Mouse (Mus musculus): ENCODE data around the gene Irf6. TPM values are rescaled to one million over a fixed set of nuclear protein-coding genes. Genes with fewer than 3 reads are reported as not detected.

Irf6 gene
- polyA plus RNA-seq (2012; rRNA removed; ENCODE audit: low replicate concordance): 1.5 and 88.0 TPM in 2 replicates

DNA sequence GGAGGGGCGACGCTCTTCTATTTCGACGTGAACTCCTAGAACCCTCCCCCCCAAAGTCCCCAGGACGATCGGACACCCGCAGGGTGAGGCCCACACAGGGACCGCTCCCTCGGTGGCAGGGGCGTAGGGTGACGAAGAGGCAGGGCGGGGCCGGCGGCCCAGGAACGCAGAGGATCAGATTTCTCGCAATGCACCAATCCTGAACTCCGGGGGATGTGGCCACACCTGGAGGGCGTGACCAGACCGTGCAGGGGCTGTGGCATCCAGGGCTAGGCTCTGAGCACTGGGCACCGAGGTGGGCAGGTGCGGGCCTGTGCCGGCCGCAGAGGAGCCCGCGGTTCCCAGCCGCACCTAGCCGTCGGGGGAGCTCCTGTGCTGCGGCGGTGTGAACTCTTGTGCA is at the start of gene Irf6:
Gene Irf6 (plus strand): TSS at position 240 of the 400 bp plus-strand sequence.

DNA sequence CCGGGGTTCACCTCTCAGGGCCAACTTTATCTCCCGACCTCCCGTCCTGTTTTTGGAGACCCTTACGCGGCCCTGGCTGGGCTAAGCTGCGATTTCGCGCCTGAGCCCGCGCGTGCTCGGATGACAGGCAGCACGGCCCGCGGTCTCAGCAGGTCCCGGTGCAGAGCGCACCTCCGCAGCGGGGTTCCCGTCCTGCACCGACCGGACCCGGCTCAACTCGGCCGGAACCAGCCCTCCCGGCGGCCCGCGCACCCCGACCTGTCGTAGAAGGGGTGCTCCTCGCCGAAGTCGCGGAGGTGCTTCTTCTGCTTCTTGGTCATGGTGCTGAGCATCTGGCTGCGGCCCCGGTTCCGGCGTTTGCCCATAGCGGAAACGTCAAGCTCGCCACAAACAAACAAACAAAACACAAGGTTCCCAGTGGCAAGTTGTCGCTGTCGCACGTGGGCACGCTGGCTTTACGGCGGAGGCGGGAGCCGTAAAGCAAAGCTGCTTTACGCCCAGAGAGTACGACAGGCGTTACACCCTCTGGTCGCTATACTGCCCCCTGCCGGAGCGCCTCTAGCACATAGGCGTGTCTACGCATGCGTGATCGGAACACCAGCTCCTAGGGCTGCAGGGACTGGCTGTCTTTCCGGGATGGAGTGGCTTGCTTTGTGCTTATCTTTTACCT is 23.0 kb upstream of the Irf6 start, which contains the start of gene Diexf:
Gene Diexf (minus strand): TSS at position 487 of the 670 bp plus-strand sequence.

DNA sequence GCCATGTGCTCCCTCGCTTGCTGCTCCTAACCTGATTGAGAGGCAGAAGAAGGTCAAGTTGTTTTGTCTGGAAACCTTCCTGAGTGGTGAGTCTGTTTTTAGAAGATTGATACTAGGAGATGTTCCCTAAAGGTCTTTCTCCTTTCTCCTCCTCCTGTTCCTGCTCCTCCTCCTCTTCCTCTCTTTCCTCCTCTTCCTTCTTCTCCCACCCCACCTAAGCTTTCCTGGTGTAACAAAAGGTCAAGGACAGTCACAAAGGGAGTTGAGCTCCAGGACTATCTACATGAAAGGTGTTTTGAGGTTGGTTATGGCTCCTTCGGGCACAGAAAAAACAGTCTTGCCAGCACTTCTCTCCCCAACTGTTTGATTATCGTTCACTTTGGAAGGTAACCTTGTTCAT is 14.8 kb downstream of the Irf6 start, which contains the start of gene A130010J15Rik:
Gene A130010J15Rik (plus strand): TSS at position 301 of the 400 bp plus-strand sequence.

DNA sequence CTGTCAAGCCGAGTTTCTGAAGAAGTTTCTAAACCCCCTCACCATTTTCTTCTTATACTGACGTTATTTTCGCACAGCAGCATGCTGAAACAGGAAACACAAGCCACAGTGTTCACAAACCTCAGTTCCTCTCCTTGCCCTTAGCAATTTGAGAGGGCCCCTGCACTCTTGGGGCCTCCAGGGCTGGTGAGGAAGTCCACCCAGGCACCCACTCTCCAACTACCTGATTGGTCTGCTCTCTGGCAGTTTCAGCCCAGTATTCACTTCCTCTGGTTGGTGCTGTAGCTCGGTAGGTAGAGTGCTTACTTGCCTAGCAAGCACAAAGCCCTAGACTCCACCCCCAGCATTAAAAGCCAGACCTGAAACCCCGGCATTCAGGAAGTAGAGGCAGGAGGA is 48.5 kb downstream of the Irf6 start, which contains the start of gene Traf3ip3:
Gene Traf3ip3 (minus strand): TSS at position 321 of the 396 bp plus-strand sequence.

DNA sequence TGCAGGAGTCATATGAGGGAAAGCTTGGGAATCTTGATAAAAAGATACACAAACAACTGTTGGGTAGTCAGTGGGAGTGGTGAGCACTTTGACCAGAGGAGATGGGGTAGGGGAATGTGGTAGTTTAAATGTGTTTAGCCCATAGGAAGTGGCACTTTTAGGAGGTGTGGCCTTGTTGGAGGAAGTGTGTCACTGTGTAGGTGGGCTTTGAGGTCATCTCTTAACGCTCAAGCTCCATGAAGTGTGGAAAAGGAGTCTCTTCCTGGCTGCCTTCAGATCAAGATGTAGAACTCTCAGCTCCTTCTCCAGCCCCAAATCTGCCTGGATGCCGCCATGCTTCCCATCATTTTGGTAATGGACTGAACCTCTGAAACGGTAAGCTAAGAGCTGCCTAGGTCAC is 54.6 kb downstream of the Irf6 start, which contains the start of gene Lamb3:
Gene Lamb3 (plus strand): TSS at position 197 of the 400 bp plus-strand sequence.

Other genes with a start within 250 kb of the Irf6 start
- gene Syt14, start 117.3 kb upstream of the Irf6 start, polyA plus RNA-seq (2012; rRNA removed; ENCODE audit: low replicate concordance): 0.10 and 0.27 TPM in 2 replicates
- 14.7 and 25.0 TPM in 2 replicates for gene Diexf, start 22.8 kb upstream of the Irf6 start, polyA plus RNA-seq (2012; rRNA removed; ENCODE audit: low replicate concordance)
- gene A130010J15Rik, start 14.9 kb downstream of the Irf6 start, polyA plus RNA-seq (2012; rRNA removed; ENCODE audit: low replicate concordance): 2.8 and 4.1 TPM in 2 replicates
- gene Traf3ip3, start 48.6 kb downstream of the Irf6 start, polyA plus RNA-seq (2012; rRNA removed; ENCODE audit: low replicate concordance): 1.3 and 3.4 TPM in 2 replicates
- gene Lamb3, start 54.6 kb downstream of the Irf6 start, polyA plus RNA-seq (2012; rRNA removed; ENCODE audit: low replicate concordance): 3.5 and 12.5 TPM in 2 replicates
- 27.9 and 122 TPM in 2 replicates for gene Hsd11b1, start 111.0 kb downstream of the Irf6 start, polyA plus RNA-seq (2012; rRNA removed; ENCODE audit: low replicate concordance)
- gene G0s2, start 120.1 kb downstream of the Irf6 start, polyA plus RNA-seq (2012; rRNA removed; ENCODE audit: low replicate concordance): 400 and 1,056 TPM in 2 replicates
- 1.3 and 5.8 TPM in 2 replicates for gene Camk1g, start 217.2 kb downstream of the Irf6 start, polyA plus RNA-seq (2012; rRNA removed; ENCODE audit: low replicate concordance)

All from subcutaneous adipose tissue, adult 2 months (tissue).